Mouse (Mus musculus) brown adipose tissue, adult 24 weeks (tissue): ENCODE measurements at regions not wholly inside any gene's neighbourhood (a gene's known extent, or its start where the extent isn't known, plus 50 kb on each side); places are given as distances from the start of the nearest gene placed in this dataset.

Source experiments
- H3K27ac ChIP-seq: fragments of 200-500 bp; replicated peaks from 2 replicates; pipeline ENCODE4 v1.5.1; 2012; ENCODE audit warnings: low read depth, mild to moderate bottlenecking, low read length
- H3K4me1 ChIP-seq: fragments of 200-500 bp; 2 replicates; pipeline ENCODE4 v1.6.1; 2012; ENCODE audit warnings: low read length, mixed read lengths; ENCODE audit not compliant: control insufficient read depth, insufficient read depth, insufficient read length
- H3K4me3 ChIP-seq: fragments of 200-500 bp; 2 replicates; pipeline ENCODE4 v1.5.1; 2012; ENCODE audit warnings: low read depth, mild to moderate bottlenecking, low read length, moderate library complexity; ENCODE audit not compliant: insufficient read depth

GRCm38 (mm10) chr3:61306306-61306705 lies 55.1 kb upstream of the Rap2b start:
- Histone ChIP-seq H3K4me1 (no peaks in the 10 kb centered on the region), H3K4me3 (no peak overlapping the region), H3K27ac (no peak overlapping the region)

- no peaks in the 10 kb centered on the region for H3K4me1 ChIP-seq
- H3K27ac ChIP-seq, result no peak overlapping the region
- no peak overlapping the region for H3K4me3 ChIP-seq
These were observed 52.7 kb upstream of the Rap2b start for GRCm38 (mm10) chr3:61308764-61309163.

GRCm38 (mm10) chr3:61309197-61309596 lies 52.2 kb upstream of the Rap2b start:
- no peak overlapping the region for H3K4me3 ChIP-seq
- no peak overlapping the region for H3K27ac ChIP-seq
- H3K4me1 ChIP-seq, result no peaks in the 10 kb centered on the region
